Mouse (Mus musculus) liver, embryonic 14.5 days (tissue): ENCODE measurements around the gene Kcnh2. TPM values are rescaled to one million over a fixed set of nuclear protein-coding genes. Genes with fewer than 3 reads are reported as not detected.

Experiments
- ATAC-seq: fragments of 200-750 bp; cut with Nextera tagmentation; 2 replicates; pipeline ENCODE4 v1.8.0; 2017; ENCODE audit warnings: moderate number of reproducible peaks, mild to moderate bottlenecking, moderate library complexity; ENCODE audit not compliant: insufficient read depth
- DNase-seq, 3 experiments: peaks; one replicate each; pipeline ENCODE4 v3.0.0-alpha.2; 2012 to 2013; ENCODE audit warnings: low read depth in 3 of 3, low spot score in 3 of 3
- H3K27ac ChIP-seq: fragments of 300-500 bp; sonication (generic); 2 replicates; pipeline ENCODE4 v1.5.1; 2014; ENCODE audit warnings: moderate library complexity, mild to moderate bottlenecking, control low read depth, inconsistent platforms
- H3K27me3 ChIP-seq: fragments of 300-500 bp; sonication (generic); 2 replicates; pipeline ENCODE4 v1.6.1; 2014; ENCODE audit warnings: mild to moderate bottlenecking, low read length, moderate library complexity; ENCODE audit not compliant: control insufficient read depth, insufficient read depth
- H3K36me3 ChIP-seq: fragments of 300-500 bp; sonication (generic); replicated peaks from 2 replicates; pipeline ENCODE4 v1.6.1; 2014; ENCODE audit warnings: low read depth; ENCODE audit not compliant: control insufficient read depth, insufficient read depth
- H3K4me1 ChIP-seq, 2 experiments: fragments of 200-500 bp in 1 of 2; fragments of 300-500 bp in 1 of 2; sonication (generic) in 1 of 2; replicated peaks; 2 replicates each; pipeline ENCODE4 v1.6.1; 2012 to 2014; ENCODE audit warnings: antibody characterized with exemption in 1 of 2, inconsistent platforms in 1 of 2, low read length in 1 of 2; ENCODE audit not compliant: control insufficient read depth in 2 of 2, insufficient read depth in 2 of 2
- H3K4me2 ChIP-seq: fragments of 300-500 bp; sonication (generic); 2 replicates; pipeline ENCODE4 v1.6.1; 2014; ENCODE audit warnings: low read depth, mild to moderate bottlenecking, control low read depth, moderate library complexity
- H3K4me3 ChIP-seq, 2 experiments: fragments of 200-500 bp in 1 of 2; fragments of 300-500 bp in 1 of 2; sonication (generic) in 1 of 2; 2 replicates each; pipeline ENCODE4 v1.5.1; 2012 to 2014; ENCODE audit warnings: low read depth in 2 of 2, low read length in 2 of 2, mild to moderate bottlenecking in 2 of 2, control low read depth in 1 of 2, inconsistent platforms in 1 of 2, moderate library complexity in 1 of 2; ENCODE audit not compliant: insufficient read depth in 1 of 2
- H3K9ac ChIP-seq: fragments of 300-500 bp; sonication (generic); replicated peaks from 2 replicates; pipeline ENCODE4 v1.6.1; 2014; ENCODE audit warnings: mild to moderate bottlenecking, control low read depth, moderate library complexity
- H3K9me3 ChIP-seq: fragments of 300-500 bp; sonication (generic); 2 replicates; pipeline ENCODE4 v1.6.1; 2016; ENCODE audit warnings: low read length, mixed read lengths; ENCODE audit not compliant: control insufficient read depth
- CTCF ChIP-seq: IDR thresholded peaks from 2 replicates; pipeline ENCODE4 v1.5.1; 2016; ENCODE audit warnings: antibody characterized with exemption, low read depth, control low read depth
- EP300 ChIP-seq: IDR thresholded peaks from 2 replicates; pipeline ENCODE4 v1.6.1; 2016; ENCODE audit warnings: antibody characterized with exemption, low read depth
- WGBS: fragments of 180-500 bp; shearing (Covaris S2); extraction: QIAGEN DNeasy Blood & Tissue Kit; methylation state at CpG from one replicate; pipeline ENCODE4 v1.1.7; 2014; ENCODE audit not compliant: insufficient replicate concordance; 5-methylcytosine and 5-hydroxymethylcytosine counted together
- polyA plus RNA-seq, 2 experiments: library from polyadenylated mRNA; depleted of rRNA in 1 of 2; stranded (reverse) in 1 of 2; unstranded in 1 of 2; fragments of >200 nt; fragmentation: Nextera tagmentation in 1 of 2; extraction: Ambion mirVana in 1 of 2; gene quantifications; 2 replicates each; pipeline versions ENCODE4 v1.2.1 to v1.2.3; 2012 to 2014

Kcnh2 gene
- polyA plus RNA-seq, 2 experiments = 0.05 to 0.44 TPM

- no peak overlapping the region for H3K27ac ChIP-seq
- no peaks in the 10 kb centered on the region for H3K4me1 ChIP-seq
- no peak overlapping the region for H3K9ac ChIP-seq
- H3K4me2 ChIP-seq = no peak overlapping the region
- DNase-seq (no peak), ATAC-seq (no peak)
- no peaks in the 10 kb centered on the region for H3K9me3 ChIP-seq
- no peaks in the 10 kb centered on the region for H3K27me3 ChIP-seq
- 60% methylated on average over 9 of the region's 9 CpGs for WGBS
- H3K4me3 ChIP-seq = no peak overlapping the region
- no peaks in the 10 kb centered on the region for H3K36me3 ChIP-seq
- TF ChIP-seq CTCF = no peak
Observed at GRCm38 (mm10) chr5:24369767-24370166, 18.4 kb upstream of the Kcnh2 start.

GRCm38 (mm10) chr5:24366426-24366825 lies 15.0 kb upstream of the Kcnh2 start:
- H3K36me3 ChIP-seq = no peaks in the 10 kb centered on the region
- no peak overlapping the region for H3K4me3 ChIP-seq
- no peak for TF ChIP-seq EP300
- TF ChIP-seq CTCF = no peak
- ATAC-seq (no peak), DNase-seq (no peak)
- H3K4me2 ChIP-seq = no peak overlapping the region
- no peak overlapping the region for H3K27ac ChIP-seq
- no peaks in the 10 kb centered on the region for H3K9me3 ChIP-seq
- H3K27me3 ChIP-seq = no peaks in the 10 kb centered on the region; the same call in 1 of the 2 replicates
- WGBS = 45% methylated on average over 9 of the region's 9 CpGs
- H3K9ac ChIP-seq = no peak overlapping the region
- H3K4me1 ChIP-seq = no peaks in the 10 kb centered on the region

- H3K27ac ChIP-seq = no peak overlapping the region
- ATAC-seq = no peak
- no peak overlapping the region for H3K4me3 ChIP-seq
- no peaks in the 10 kb centered on the region; the same call in 1 of the 2 replicates for H3K27me3 ChIP-seq
- no peaks in the 10 kb centered on the region for H3K9me3 ChIP-seq
- WGBS = 5% methylated on average over 5 of the region's 5 CpGs
- H3K9ac ChIP-seq = no peak overlapping the region
- H3K4me1 ChIP-seq = no peaks in the 10 kb centered on the region
- H3K4me2 ChIP-seq = no peak overlapping the region
- no peaks in the 10 kb centered on the region for H3K36me3 ChIP-seq
- TF ChIP-seq EP300 (no peak), CTCF (no peak)
- no peak for DNase-seq
Observed at GRCm38 (mm10) chr5:24365528-24365927, 14.1 kb upstream of the Kcnh2 start.

DNA sequence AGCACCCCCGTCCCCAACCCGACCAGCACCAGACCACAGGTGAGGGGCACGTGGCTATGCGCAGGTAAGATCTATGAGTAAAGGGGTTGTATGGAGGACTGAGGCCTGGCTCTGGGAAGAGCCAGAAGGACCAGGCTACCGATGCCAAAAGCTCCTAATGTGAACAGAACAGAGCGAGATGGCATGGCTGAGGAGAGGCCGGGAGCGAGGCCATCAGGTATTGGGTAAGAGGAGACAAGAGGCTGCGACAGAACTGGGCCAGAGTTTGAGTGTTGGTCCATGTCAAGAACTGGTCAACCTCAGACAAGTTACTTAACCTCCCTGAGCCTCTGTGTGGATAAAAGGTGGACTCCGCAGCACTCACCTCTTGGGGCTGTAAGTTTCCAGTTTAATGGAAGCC lies 13.6 kb upstream of the Kcnh2 start:
- DNase-seq (no peak), ATAC-seq (no peak)
- Histone ChIP-seq H3K27ac (no peak overlapping the region), H3K4me2 (no peak overlapping the region), H3K27me3 (no peaks in the 10 kb centered on the region; the same call in 1 of the 2 replicates), H3K9ac (no peak overlapping the region), H3K4me3 (no peak overlapping the region), H3K36me3 (no peaks in the 10 kb centered on the region), H3K4me1 (no peaks in the 10 kb centered on the region), H3K9me3 (no peaks in the 10 kb centered on the region)
- no peak for TF ChIP-seq CTCF
- no peak for TF ChIP-seq EP300
- WGBS = 48% methylated on average over 10 of the region's 10 CpGs

GRCm38 (mm10) chr5:24364508-24364907 lies 13.1 kb upstream of the Kcnh2 start, which contains the start of gene Nos3:
Nos3 (plus strand) TSS chr5:24364810.
- WGBS = 37% methylated on average over 12 of the region's 12 CpGs
- no peak for ATAC-seq
- no peak within 1 kb of the TSS for H3K4me2 ChIP-seq
- H3K27ac ChIP-seq = no peak within 1 kb of the TSS
- no peak within 1 kb of the TSS for H3K9ac ChIP-seq
- no peaks in the 10 kb centered on the region for H3K4me1 ChIP-seq
- no peaks in the 10 kb centered on the region; the same call in 1 of the 2 replicates for H3K27me3 ChIP-seq
- DNase-seq = no peak
- TF ChIP-seq EP300 (no peak), CTCF (no peak)
- no peaks in the 10 kb centered on the region for H3K9me3 ChIP-seq
- no peak within 1 kb of the TSS for H3K4me3 ChIP-seq
- H3K36me3 ChIP-seq = no peaks in the 10 kb centered on the region
